Mouse (Mus musculus) heart, embryonic 11.5 days (tissue): ENCODE results near the gene Pfkfb4. TPM values are rescaled to one million over a fixed set of nuclear protein-coding genes. Genes with fewer than 3 reads are reported as not detected.
A peak's percentile ranks its signal among the peaks of the same experiment; 100 is the strongest.

Experiments used
- ATAC-seq: fragments of 200-750 bp; cut with Nextera tagmentation; replicated peaks from 2 replicates; pipeline ENCODE4 v1.8.0; 2017; ENCODE audit warnings: moderate library complexity; ENCODE audit not compliant: insufficient number of reproducible peaks, low FRiP score, low TSS enrichment
- H3K27ac ChIP-seq: fragments of 300-500 bp; sonication (generic); 2 replicates; pipeline ENCODE4 v1.5.1; 2014; ENCODE audit warnings: mild to moderate bottlenecking, low read depth, low read length
- H3K27me3 ChIP-seq: fragments of 300-500 bp; sonication (generic); 2 replicates; pipeline ENCODE4 v1.6.1; 2014; ENCODE audit warnings: mild to moderate bottlenecking, low read length, mixed read lengths; ENCODE audit not compliant: control insufficient read depth, insufficient read depth
- H3K36me3 ChIP-seq: fragments of 300-500 bp; sonication (generic); 2 replicates; pipeline ENCODE4 v1.6.1; 2014; ENCODE audit warnings: mild to moderate bottlenecking, low read length, moderate library complexity, mixed read lengths; ENCODE audit not compliant: control insufficient read depth, insufficient read depth
- H3K4me1 ChIP-seq: fragments of 300-500 bp; sonication (generic); 2 replicates; pipeline ENCODE4 v1.6.1; 2014; ENCODE audit warnings: low read length; ENCODE audit not compliant: control insufficient read depth, insufficient read depth
- H3K4me2 ChIP-seq: fragments of 300-500 bp; sonication (generic); 2 replicates; pipeline ENCODE4 v1.6.1; 2014; ENCODE audit warnings: mild to moderate bottlenecking, moderate library complexity
- H3K4me3 ChIP-seq: fragments of 300-500 bp; sonication (generic); 2 replicates; pipeline ENCODE4 v1.5.1; 2014; ENCODE audit warnings: low read depth, low read length
- H3K9ac ChIP-seq: fragments of 300-500 bp; sonication (generic); 2 replicates; pipeline ENCODE4 v1.6.1; 2014; ENCODE audit warnings: mild to moderate bottlenecking, low read depth, low read length, moderate library complexity
- H3K9me3 ChIP-seq: fragments of 300-500 bp; sonication (generic); replicated peaks from 2 replicates; pipeline ENCODE4 v1.6.1; 2016; ENCODE audit warnings: low read length; ENCODE audit not compliant: control insufficient read depth
- WGBS: fragments of 180-500 bp; shearing (Covaris S2); extraction: QIAGEN DNeasy Blood & Tissue Kit; methylation state at CpG from one replicate; pipeline ENCODE4 v1.1.7; 2014; ENCODE audit not compliant: insufficient replicate concordance; 5-methylcytosine and 5-hydroxymethylcytosine counted together
- microRNA counts: library from miRNA; unstranded; fragments of <30 nt; microRNA quantifications from one replicate; lab custom pipeline; 2015
- microRNA-seq: library from miRNA; unstranded; fragments of <30 nt; microRNA quantifications from one replicate; pipeline ENCODE4, GENCODE M21; 2016; ENCODE audit warnings: borderline number of aligned reads
- polyA plus RNA-seq: library from polyadenylated mRNA; unstranded; fragments of >200 nt; fragmentation: Nextera tagmentation; extraction: Ambion mirVana; gene quantifications from 2 replicates; pipeline ENCODE4 v1.2.1, GENCODE M21; 2014

Gene Pfkfb4
- polyA plus RNA-seq, 1 experiment from 2014 or later = 4.5 TPM

DNA sequence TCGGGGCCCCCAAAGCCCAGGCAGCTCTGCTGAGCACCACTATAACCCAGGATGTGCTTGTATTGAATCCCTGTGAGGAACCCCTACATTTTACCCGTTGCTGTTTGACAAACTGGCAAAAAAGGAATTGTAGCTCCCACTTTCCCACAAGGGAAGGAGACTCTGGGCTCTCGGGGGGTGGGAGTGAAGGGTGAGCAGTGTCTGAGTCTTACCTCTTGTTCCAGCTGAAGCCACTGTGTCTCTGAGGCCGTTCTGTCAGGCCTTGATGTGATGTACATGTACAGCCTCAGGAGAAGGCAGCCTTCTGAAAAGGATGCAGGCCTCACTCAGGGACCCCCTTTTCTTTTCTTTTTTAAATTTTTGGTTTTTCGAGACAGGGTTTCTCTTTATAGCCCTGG lies 69.3 kb downstream of the Pfkfb4 start:
- 80% methylated on average over 5 of the region's 5 CpGs for WGBS
- H3K4me3 ChIP-seq = no peak overlapping the region
- H3K27me3 ChIP-seq = no peaks in the 10 kb centered on the region
- no peaks in the 10 kb centered on the region for H3K9me3 ChIP-seq
- H3K9ac ChIP-seq = no peak overlapping the region
- H3K4me2 ChIP-seq = no peak overlapping the region
- peaks cover 14% of the 10 kb centered on the region for H3K4me1 ChIP-seq
- no peak for ATAC-seq
- H3K36me3 ChIP-seq = peaks cover 31% of the 10 kb centered on the region
- no peak overlapping the region for H3K27ac ChIP-seq

DNA sequence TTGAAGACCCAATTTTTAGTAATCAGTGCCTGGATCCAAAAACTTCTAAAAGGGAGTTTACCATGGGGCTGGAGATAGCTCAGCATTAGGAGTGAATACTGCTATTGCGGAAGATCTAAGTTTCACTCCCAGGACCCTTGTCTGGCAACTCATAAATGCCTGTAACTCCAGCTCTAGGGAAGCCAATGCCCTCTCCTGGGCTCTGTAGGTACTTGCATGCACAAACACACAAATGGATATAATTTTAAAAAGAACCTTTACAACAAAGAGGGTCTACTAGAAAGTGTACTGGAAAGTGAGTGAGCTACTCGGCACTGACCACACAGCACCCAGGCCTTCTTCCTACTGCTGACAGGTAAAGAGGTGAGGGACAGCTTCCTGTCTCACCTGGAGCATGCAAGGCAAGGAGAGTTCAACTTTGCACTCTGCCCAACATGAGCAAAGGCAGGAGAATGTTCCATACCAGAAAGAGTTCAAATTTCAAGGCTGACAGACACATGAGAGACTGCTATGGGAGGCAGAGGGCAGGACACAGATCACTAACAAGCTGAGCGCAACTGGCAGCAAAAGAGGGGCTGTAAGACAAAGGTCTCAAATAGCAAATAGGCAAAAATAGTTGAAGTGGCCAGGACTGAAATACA lies 76.6 kb downstream of the Pfkfb4 start:
- no peak overlapping the region for H3K4me3 ChIP-seq
- H3K27me3 ChIP-seq = no peaks in the 10 kb centered on the region
- WGBS = 91% methylated on average over 3 of the region's 3 CpGs
- no peaks in the 10 kb centered on the region for H3K9me3 ChIP-seq
- ATAC-seq = no peak
- no peak overlapping the region for H3K9ac ChIP-seq
- H3K4me2 ChIP-seq = no peak overlapping the region
- H3K36me3 ChIP-seq = peaks cover 46% of the 10 kb centered on the region
- H3K27ac ChIP-seq = no peak overlapping the region
- peaks cover 6% of the 10 kb centered on the region for H3K4me1 ChIP-seq

DNA sequence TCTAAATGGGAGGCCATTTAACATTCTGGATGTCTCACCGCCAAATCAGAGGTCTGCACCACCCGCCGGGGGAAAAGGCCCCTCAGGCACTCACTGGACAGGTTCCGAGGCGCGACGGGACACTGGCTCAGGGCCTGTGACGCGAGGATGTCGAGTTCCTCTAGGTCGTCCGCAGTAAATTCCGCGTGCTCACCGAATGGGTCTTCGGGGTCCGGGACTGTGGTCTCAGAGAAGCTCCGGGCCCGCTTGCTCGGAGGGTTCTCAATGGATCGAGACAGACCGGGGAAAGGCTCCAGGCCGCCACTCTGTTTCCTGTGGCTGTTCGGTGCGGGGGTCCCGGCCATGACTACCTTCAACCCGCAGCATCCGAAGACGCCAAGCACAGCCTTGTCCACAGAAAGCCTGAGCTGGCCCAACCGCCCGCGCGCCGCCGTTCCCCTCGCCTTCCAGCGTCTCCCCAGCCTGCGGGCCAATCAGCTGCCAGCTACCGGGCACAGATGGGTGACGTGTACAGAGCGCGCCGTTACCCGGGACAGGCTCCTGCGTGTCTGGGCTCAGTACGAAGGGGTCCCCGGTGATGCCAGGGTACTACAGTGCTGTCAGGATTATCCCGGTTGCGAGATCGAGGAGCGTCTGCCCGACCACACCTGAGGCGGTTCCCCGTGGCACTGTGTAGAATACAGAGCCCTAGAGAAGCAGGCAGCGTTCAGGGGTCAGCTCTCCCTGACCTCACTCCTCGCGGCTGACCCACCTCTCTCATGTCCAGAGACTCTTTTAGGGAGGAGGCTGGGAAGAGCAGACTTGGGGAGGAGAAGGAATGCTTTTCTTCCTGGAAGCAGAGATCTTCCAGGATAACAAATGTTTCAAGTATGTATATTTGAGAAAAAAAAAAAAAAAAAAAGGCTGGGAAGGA lies 82.3 kb downstream of the Pfkfb4 start, which contains the start of gene Atrip:
Gene Atrip (minus strand): TSS at position 464 of the 913 bp plus-strand sequence.
- Histone ChIP-seq H3K27ac (0 out of 2 replicates have a peak within 1 kb of the TSS, but pooled peaks have one; percentile 68), H3K9ac (peak within 1 kb of the TSS; percentile 78), H3K4me3 (peak within 1 kb of the TSS; percentile 63), H3K4me2 (peak within 1 kb of the TSS; percentile 94), H3K9me3 (no peaks in the 10 kb centered on the region), H3K4me1 (peaks cover 14% of the 10 kb centered on the region), H3K27me3 (no peaks in the 10 kb centered on the region), H3K36me3 (peaks cover 14% of the 10 kb centered on the region; the same call in 1 of the 2 replicates)
- peak; percentile 96 for ATAC-seq
- WGBS = under 1% methylated on average over 57 of the region's 57 CpGs

DNA sequence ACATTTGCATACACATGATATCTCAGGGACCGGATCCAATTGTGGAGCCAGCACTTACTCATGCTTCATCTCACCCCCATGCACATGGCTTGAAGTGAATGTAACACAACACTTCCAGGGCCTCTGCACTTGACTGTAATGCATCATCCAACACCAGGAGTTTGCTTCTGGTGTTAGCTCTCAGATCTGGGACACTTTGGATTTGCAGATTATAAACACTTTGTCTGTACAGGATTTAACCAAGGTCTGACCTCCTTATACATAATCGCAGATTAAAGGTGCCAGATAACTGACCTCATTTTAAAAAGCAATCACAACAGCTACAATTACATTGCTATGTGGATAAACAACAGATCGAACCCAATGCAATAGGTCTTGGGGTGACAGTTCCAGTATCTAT lies 88.9 kb downstream of the Pfkfb4 start:
- H3K4me3 ChIP-seq = no peak overlapping the region
- H3K27ac ChIP-seq = no peak overlapping the region
- peaks cover 10% of the 10 kb centered on the region for H3K4me1 ChIP-seq
- no peaks in the 10 kb centered on the region for H3K9me3 ChIP-seq
- 90% methylated on average over 3 of the region's 3 CpGs for WGBS
- no peak overlapping the region for H3K4me2 ChIP-seq
- no peaks in the 10 kb centered on the region for H3K36me3 ChIP-seq
- H3K27me3 ChIP-seq = no peaks in the 10 kb centered on the region
- ATAC-seq = no peak
- H3K9ac ChIP-seq = no peak overlapping the region

DNA sequence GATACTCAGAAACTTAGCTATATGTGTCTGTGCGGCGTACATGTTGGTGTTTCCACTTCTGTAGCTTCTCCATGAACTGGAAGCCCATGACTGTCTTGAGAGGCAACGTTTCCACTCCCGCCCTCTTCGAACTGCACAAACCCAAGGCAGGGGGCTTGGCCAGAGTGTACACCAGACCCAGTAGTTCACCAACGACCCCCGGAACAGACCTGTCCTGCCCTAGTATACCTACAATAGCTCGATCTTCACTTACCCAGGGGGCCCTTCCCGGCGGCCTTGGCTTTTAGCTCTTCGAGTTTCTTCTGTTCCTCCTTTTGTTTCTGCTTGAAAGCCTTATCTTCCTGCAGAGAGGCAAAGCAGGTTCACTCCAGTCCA lies 90.2 kb downstream of the Pfkfb4 start:
- peak overlapping the region; percentile 81 for H3K9ac ChIP-seq
- H3K4me1 ChIP-seq = peaks cover 10% of the 10 kb centered on the region
- peak overlapping the region; percentile 82 for H3K4me2 ChIP-seq
- H3K27me3 ChIP-seq = no peaks in the 10 kb centered on the region
- H3K36me3 ChIP-seq = no peaks in the 10 kb centered on the region
- H3K4me3 ChIP-seq = peak overlapping the region; percentile 77
- peak overlapping the region; percentile 50; the same call in 1 of the 2 replicates for H3K27ac ChIP-seq
- H3K9me3 ChIP-seq = no peaks in the 10 kb centered on the region
- WGBS = 3% methylated on average over 11 of the region's 11 CpGs
- ATAC-seq = no peak

MicroRNAs encoded within 50 kb of the gene (microRNA counts, 519-probe panel; counts per million panel counts)
- 32.2 counts per million for microRNA mmu-miR-711 (lab: Ali Mortazavi, UCI)

Small RNA genes within 50 kb of the gene (microRNA-seq; reads per million reads assigned to microRNA genes)
- not detected for gene Mir711

Other genes with a start within 250 kb of the Pfkfb4 start
- gene Ip6k2, start 208.0 kb upstream of the Pfkfb4 start, polyA plus RNA-seq = 44.3 and 48.7 TPM in 2 replicates
- gene Nckipsd, start 183.4 kb upstream of the Pfkfb4 start, polyA plus RNA-seq = 7.3 and 9.5 TPM in 2 replicates
- gene Celsr3, start 165.5 kb upstream of the Pfkfb4 start, polyA plus RNA-seq = 0.04 and 0.10 TPM in 2 replicates
- gene Slc26a6, start 138.5 kb upstream of the Pfkfb4 start, polyA plus RNA-seq = 6.3 and 7.0 TPM in 2 replicates
- not detected in 2 replicates for gene Tmem89, start 77.2 kb upstream of the Pfkfb4 start, polyA plus RNA-seq
- gene Uqcrc1, start 55.1 kb upstream of the Pfkfb4 start, polyA plus RNA-seq = 707 and 751 TPM in 2 replicates
- gene Col7a1, start 38.2 kb upstream of the Pfkfb4 start, polyA plus RNA-seq = 0.28 and 0.77 TPM in 2 replicates
- gene Ucn2, start 5.8 kb upstream of the Pfkfb4 start, polyA plus RNA-seq = not detected in 2 replicates
- gene Shisa5, start 46.8 kb downstream of the Pfkfb4 start, polyA plus RNA-seq = 49.0 and 59.1 TPM in 2 replicates
- gene Trex1, start 68.0 kb downstream of the Pfkfb4 start, polyA plus RNA-seq = 5.7 and 7.0 TPM in 2 replicates
- 18.0 and 18.6 TPM in 2 replicates for gene Atrip, start 82.3 kb downstream of the Pfkfb4 start, polyA plus RNA-seq
- 15.5 and 15.8 TPM in 2 replicates for gene Ccdc51, start 90.7 kb downstream of the Pfkfb4 start, polyA plus RNA-seq
- gene Tma7, start 90.8 kb downstream of the Pfkfb4 start, polyA plus RNA-seq = 776 and 790 TPM in 2 replicates
- gene Plxnb1, start 103.6 kb downstream of the Pfkfb4 start, polyA plus RNA-seq = 5.5 and 6.8 TPM in 2 replicates
- not detected in 2 replicates for gene Fbxw21, start 170.3 kb downstream of the Pfkfb4 start, polyA plus RNA-seq
- not detected in 2 replicates for gene Fbxw13, start 204.2 kb downstream of the Pfkfb4 start, polyA plus RNA-seq
- gene Fbxw20, start 243.0 kb downstream of the Pfkfb4 start, polyA plus RNA-seq = not detected in 2 replicates